Mouse (Mus musculus) myocyte (in vitro differentiated cells): Measurements from ENCODE around the gene Mad1l1.

Source experiments
- MAX ChIP-seq: IDR thresholded peaks from one replicate; pipeline ENCODE4 v1.6.1; 2011; ENCODE audit warnings: low read depth, mild to moderate bottlenecking, control low read depth
- POLR2A ChIP-seq: IDR thresholded peaks from one replicate; pipeline ENCODE4 v1.6.1; 2011; ENCODE audit warnings: low read depth, mild to moderate bottlenecking, control low read depth, moderate library complexity; ENCODE audit not compliant: insufficient read length
- POLR2AphosphoS2 ChIP-seq: IDR thresholded peaks from one replicate; pipeline ENCODE4 v1.6.1; 2011; ENCODE audit warnings: low read depth, control low read depth; ENCODE audit not compliant: insufficient read length
- SRF ChIP-seq: IDR thresholded peaks from one replicate; pipeline ENCODE4 v1.6.1; 2011; ENCODE audit warnings: low read depth; ENCODE audit not compliant: control insufficient read depth, insufficient read length

- TF ChIP-seq POLR2A (no peak), POLR2AphosphoS2 (no peak), SRF (no peak), MAX (no peak)
Measured at GRCm38 (mm10) chr5:140150694-140151093, 170.7 kb downstream of the Mad1l1 start.
